Mouse (Mus musculus) forebrain, postnatal 0 days (tissue): ENCODE measurements around the gene Efnb2. TPM values are rescaled to one million over a fixed set of nuclear protein-coding genes. Genes with fewer than 3 reads are reported as not detected.

Source experiments
- ATAC-seq: fragments of 200-750 bp; cut with Nextera tagmentation; 2 replicates; pipeline ENCODE4 v1.8.0; 2017; ENCODE audit warnings: mild to moderate bottlenecking, moderate library complexity
- DNase-seq: peaks from one replicate; pipeline ENCODE4 v3.0.0-alpha.2; 2015
- H3K27ac ChIP-seq: fragments of 300-500 bp; sonication (generic); 2 replicates; pipeline ENCODE4 v1.5.1; 2014; ENCODE audit warnings: low read depth, mild to moderate bottlenecking, antibody characterized with exemption, low read length, moderate library complexity, mixed read lengths
- H3K27me3 ChIP-seq: fragments of 300-500 bp; sonication (generic); 2 replicates; pipeline ENCODE4 v1.6.1; 2014; ENCODE audit warnings: mild to moderate bottlenecking, low read length, mixed read lengths; ENCODE audit not compliant: insufficient read depth
- H3K36me3 ChIP-seq: fragments of 300-500 bp; sonication (generic); 2 replicates; pipeline ENCODE4 v1.6.1; 2014; ENCODE audit warnings: mild to moderate bottlenecking, moderate library complexity; ENCODE audit not compliant: insufficient read depth
- H3K4me1 ChIP-seq: fragments of 300-500 bp; sonication (generic); 2 replicates; pipeline ENCODE4 v1.6.1; 2014; ENCODE audit warnings: antibody characterized with exemption; ENCODE audit not compliant: insufficient read depth
- H3K4me2 ChIP-seq: fragments of 300-500 bp; sonication (generic); 2 replicates; pipeline ENCODE4 v1.6.1; 2014; ENCODE audit warnings: low read depth, mild to moderate bottlenecking, moderate library complexity
- H3K4me3 ChIP-seq: fragments of 300-500 bp; sonication (generic); 2 replicates; pipeline ENCODE4 v1.5.1; 2014; ENCODE audit warnings: low read depth, low read length, mixed read lengths
- H3K9ac ChIP-seq: fragments of 300-500 bp; sonication (generic); 2 replicates; pipeline ENCODE4 v1.6.1; 2014; ENCODE audit warnings: mild to moderate bottlenecking
- H3K9me3 ChIP-seq: fragments of 300-500 bp; sonication (generic); 2 replicates; pipeline ENCODE4 v1.6.1; 2016; ENCODE audit warnings: low read length
- CTCF ChIP-seq: sonication (generic); IDR thresholded peaks from 2 replicates; pipeline ENCODE4 v1.5.1; 2016; ENCODE audit warnings: antibody characterized with exemption, control low read depth, low read depth
- WGBS: fragments of 180-500 bp; shearing (Covaris S2); extraction: QIAGEN DNeasy Blood & Tissue Kit; methylation state at CpG from one replicate; pipeline ENCODE4 v1.1.7; 2014; 5-methylcytosine and 5-hydroxymethylcytosine counted together
- polyA plus RNA-seq: library from polyadenylated mRNA; unstranded; fragments of >200 nt; fragmentation: Nextera tagmentation; extraction: Ambion mirVana; gene quantifications from 2 replicates; pipeline ENCODE4 v1.2.1, GENCODE M21; 2015
- total RNA-seq: library from RNA; depleted of rRNA; stranded (reverse); fragments of >200 nt; gene quantifications from 2 replicates; pipeline ENCODE4 v1.2.3, GENCODE M21; 2014; rRNA removed

Efnb2 gene
- total RNA-seq (50.9 and 53.5 TPM in 2 replicates), polyA plus RNA-seq (29.5 and 29.6 TPM in 2 replicates)

- ATAC-seq (peak; percentile 92), DNase-seq (peak; percentile 98)
- no peaks in the 10 kb centered on the region for H3K9me3 ChIP-seq
- H3K9ac ChIP-seq = peak within 1 kb of the TSS; percentile 87
- H3K27ac ChIP-seq = peak within 1 kb of the TSS; percentile 92
- TF ChIP-seq CTCF = peak; percentile 53
- peak within 1 kb of the TSS; percentile 82 for H3K4me2 ChIP-seq
- H3K36me3 ChIP-seq = no peaks in the 10 kb centered on the region
- no peaks in the 10 kb centered on the region for H3K27me3 ChIP-seq
- peak within 1 kb of the TSS; percentile 93 for H3K4me3 ChIP-seq
- no peaks in the 10 kb centered on the region for H3K4me1 ChIP-seq
- WGBS = under 1% methylated on average over 66 of the region's 70 CpGs
These were observed at the start of gene Efnb2 for GRCm38 (mm10) chr8:8661103-8661758. Gene Efnb2, minus strand, starts transcription at chr8:8661242.

- no peak overlapping the region for H3K27ac ChIP-seq
- no peaks in the 10 kb centered on the region for H3K36me3 ChIP-seq
- ATAC-seq = no peak
- H3K9me3 ChIP-seq = no peaks in the 10 kb centered on the region
- H3K4me3 ChIP-seq = no peak overlapping the region
- 84% methylated on average over 9 of the region's 9 CpGs for WGBS
- DNase-seq = no peak
- no peaks in the 10 kb centered on the region for H3K4me1 ChIP-seq
- no peak for TF ChIP-seq CTCF
- H3K9ac ChIP-seq = no peak overlapping the region
- H3K4me2 ChIP-seq = no peak overlapping the region
- H3K27me3 ChIP-seq = no peaks in the 10 kb centered on the region
These were observed 43.8 kb upstream of the Efnb2 start for GRCm38 (mm10) chr8:8704813-8705212.

GRCm38 (mm10) chr8:8703668-8704067 lies 42.6 kb upstream of the Efnb2 start:
- DNase-seq = no peak
- TF ChIP-seq CTCF = no peak
- Histone ChIP-seq H3K27me3 (no peaks in the 10 kb centered on the region), H3K4me2 (no peak overlapping the region), H3K9ac (no peak overlapping the region), H3K36me3 (no peaks in the 10 kb centered on the region), H3K4me3 (no peak overlapping the region), H3K9me3 (no peaks in the 10 kb centered on the region), H3K4me1 (no peaks in the 10 kb centered on the region), H3K27ac (no peak overlapping the region)
- ATAC-seq = no peak
- 76% methylated on average over 2 of the region's 2 CpGs for WGBS

GRCm38 (mm10) chr8:8700821-8701220 lies 39.8 kb upstream of the Efnb2 start:
- no peaks in the 10 kb centered on the region for H3K4me1 ChIP-seq
- WGBS = 94% methylated on average over 10 of the region's 10 CpGs
- no peaks in the 10 kb centered on the region for H3K9me3 ChIP-seq
- no peaks in the 10 kb centered on the region for H3K27me3 ChIP-seq
- DNase-seq (no peak), ATAC-seq (no peak)
- H3K9ac ChIP-seq = no peak overlapping the region
- no peak overlapping the region for H3K4me2 ChIP-seq
- H3K36me3 ChIP-seq = no peaks in the 10 kb centered on the region
- H3K4me3 ChIP-seq = no peak overlapping the region
- H3K27ac ChIP-seq = no peak overlapping the region
- TF ChIP-seq CTCF = no peak

- H3K27ac ChIP-seq = no peak overlapping the region
- no peak overlapping the region for H3K9ac ChIP-seq
- ATAC-seq = no peak
- H3K36me3 ChIP-seq = no peaks in the 10 kb centered on the region
- H3K27me3 ChIP-seq = no peaks in the 10 kb centered on the region
- WGBS = 84% methylated on average over 4 of the region's 4 CpGs
- H3K4me2 ChIP-seq = no peak overlapping the region
- no peaks in the 10 kb centered on the region for H3K4me1 ChIP-seq
- TF ChIP-seq CTCF = no peak
- H3K9me3 ChIP-seq = no peaks in the 10 kb centered on the region
- H3K4me3 ChIP-seq = no peak overlapping the region
- no peak for DNase-seq
These were observed 39.2 kb upstream of the Efnb2 start for GRCm38 (mm10) chr8:8700229-8700628.

GRCm38 (mm10) chr8:8690146-8691092 lies 29.4 kb upstream of the Efnb2 start, which contains the start of gene Arglu1:
Gene Arglu1, minus strand, starts transcription at chr8:8690521.
- DNase-seq = peak; percentile 98
- TF ChIP-seq CTCF = no peak
- 5% methylated on average over 78 of the region's 81 CpGs for WGBS
- H3K36me3 ChIP-seq = no peaks in the 10 kb centered on the region
- H3K9me3 ChIP-seq = no peaks in the 10 kb centered on the region
- peaks cover 19% of the 10 kb centered on the region; the same call in 1 of the 2 replicates for H3K4me1 ChIP-seq
- H3K4me3 ChIP-seq = peak within 1 kb of the TSS; percentile 85
- peak within 1 kb of the TSS; percentile 99 for H3K27ac ChIP-seq
- peak within 1 kb of the TSS; percentile 83 for H3K4me2 ChIP-seq
- H3K9ac ChIP-seq = peak within 1 kb of the TSS; percentile 99
- H3K27me3 ChIP-seq = no peaks in the 10 kb centered on the region
- ATAC-seq = peak; percentile 98
